Mouse (Mus musculus) kidney, adult 2 months (tissue): ENCODE measurements around the gene Fam234a.

ENCODE experiments used
- CTCF ChIP-seq: fragments of 200-500 bp; conservative IDR thresholded peaks from 2 replicates; pipeline ENCODE4 v1.5.1; 2011; ENCODE audit warnings: low read depth, mild to moderate bottlenecking, control low read depth, low read length, moderate library complexity, mixed read lengths; ENCODE audit not compliant: insufficient read depth, insufficient read length
- POLR2A ChIP-seq: fragments of 200-500 bp; IDR thresholded peaks from one replicate; pipeline ENCODE4 v1.6.1; 2011; ENCODE audit warnings: low read depth, low read length, control low read depth

DNA sequence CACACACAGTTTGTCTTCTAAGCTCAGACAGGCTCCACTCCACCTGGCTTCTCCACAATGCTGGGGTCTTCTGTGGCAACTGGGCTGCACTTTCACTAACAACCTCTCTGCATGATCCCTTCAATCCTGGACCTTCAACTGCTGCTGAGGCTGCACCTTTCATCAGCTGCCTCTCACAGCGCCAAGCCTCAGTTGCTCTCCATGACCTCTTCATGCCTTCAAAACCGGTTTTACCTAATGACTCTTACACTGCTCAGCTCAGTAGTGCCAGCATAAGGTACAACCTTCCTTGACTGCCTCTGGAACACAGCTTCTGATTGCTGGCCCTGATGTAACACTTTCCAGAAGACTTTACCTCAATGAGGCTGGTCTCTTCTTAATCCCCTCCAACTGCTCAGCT, 22.5 kb downstream of the Fam234a start:
- TF ChIP-seq CTCF (no peak), POLR2A (no peak)
